Mouse (Mus musculus) thymus, postnatal 36 days (tissue): ENCODE results near the gene Btbd8.

Source experiments
- DNase-seq, 2 experiments: peaks; one replicate each; pipeline ENCODE4 v3.0.0; 2022; ENCODE audit warnings: mixed read lengths in 2 of 2

Gene Btbd8

GRCm38 (mm10) chr5:107450299-107450698, 12.5 kb downstream of the Btbd8 start:
- no peak for DNase-seq

GRCm38 (mm10) chr5:107462147-107463076, 24.6 kb downstream of the Btbd8 start:
- DNase-seq, result no peak

- DNase-seq, result no peak
Measured at GRCm38 (mm10) chr5:107466501-107466900, 28.7 kb downstream of the Btbd8 start.

GRCm38 (mm10) chr5:107467098-107467497, 29.3 kb downstream of the Btbd8 start:
- no peak for DNase-seq

- DNase-seq, result no peak
Measured at GRCm38 (mm10) chr5:107470600-107471329, 33.0 kb downstream of the Btbd8 start.

- no peak for DNase-seq
Measured at GRCm38 (mm10) chr5:107480194-107480593, 42.4 kb downstream of the Btbd8 start.

- DNase-seq, result no peak
Measured at GRCm38 (mm10) chr5:107488996-107489395, 51.2 kb downstream of the Btbd8 start.

- DNase-seq, result no peak
Measured at GRCm38 (mm10) chr5:107491036-107491435, 53.2 kb downstream of the Btbd8 start.

GRCm38 (mm10) chr5:107492471-107492870, 54.7 kb downstream of the Btbd8 start:
- no peak for DNase-seq

GRCm38 (mm10) chr5:107494759-107495158, 57.0 kb downstream of the Btbd8 start:
- DNase-seq, result no peak

GRCm38 (mm10) chr5:107496047-107496446, 58.2 kb downstream of the Btbd8 start:
- DNase-seq, result no peak

GRCm38 (mm10) chr5:107497519-107498501, 60.0 kb downstream of the Btbd8 start:
- peak in 1 of 2 experiments; percentile 17 for DNase-seq

GRCm38 (mm10) chr5:107498806-107499310, 61.1 kb downstream of the Btbd8 start:
- DNase-seq, result peak in 1 of 2 experiments; percentile 16

- DNase-seq, result no peak
Measured at GRCm38 (mm10) chr5:107499891-107500535, 62.2 kb downstream of the Btbd8 start.

GRCm38 (mm10) chr5:107500741-107501140, 62.9 kb downstream of the Btbd8 start:
- DNase-seq, result no peak

GRCm38 (mm10) chr5:107507321-107507720, 69.5 kb downstream of the Btbd8 start, which contains the start of gene Gm42669:
Gene Gm42669, plus strand, starts transcription at chr5:107507621.
- no peak for DNase-seq

- no peak for DNase-seq
Measured at GRCm38 (mm10) chr5:107510503-107510902, 72.7 kb downstream of the Btbd8 start.

GRCm38 (mm10) chr5:107511326-107511725, 73.5 kb downstream of the Btbd8 start:
- no peak for DNase-seq

- DNase-seq, result peak; percentile 84 to 87
Measured at GRCm38 (mm10) chr5:107513583-107513982, 75.8 kb downstream of the Btbd8 start.

GRCm38 (mm10) chr5:107515453-107515852, 77.7 kb downstream of the Btbd8 start:
- no peak for DNase-seq

GRCm38 (mm10) chr5:107516087-107516486, 78.3 kb downstream of the Btbd8 start:
- no peak for DNase-seq

GRCm38 (mm10) chr5:107518602-107519001, 80.8 kb downstream of the Btbd8 start:
- no peak for DNase-seq
